Mouse (Mus musculus) left cerebral cortex, adult 9 months (tissue): ENCODE results near the gene Mrpl3.
"Not testable (repeated sequence)": the region's sequence is repeated elsewhere in the genome, so short reads cannot be mapped to it uniquely, and the experiment has no call there.

Experiments
- DNase-seq, 2 experiments: peaks; one replicate each; pipeline ENCODE4 v3.0.0; 2022; ENCODE audit warnings: low spot score in 2 of 2

The Mrpl3 gene

GRCm38 (mm10) chr9:105053147-105053557 lies at the start of gene Mrpl3:
TSS of gene Mrpl3 (plus strand) at chr9:105053239.
- peak; percentile 30 to 83 for DNase-seq

- DNase-seq, result peak in 1 of 2 experiments; percentile 16
Measured at GRCm38 (mm10) chr9:105010721-105011120, 42.3 kb upstream of the Mrpl3 start.

GRCm38 (mm10) chr9:105018186-105018585 lies 34.9 kb upstream of the Mrpl3 start:
- DNase-seq, result no peak

- no peak for DNase-seq
Measured at GRCm38 (mm10) chr9:105028311-105028710, 24.7 kb upstream of the Mrpl3 start.

GRCm38 (mm10) chr9:105032572-105032971 lies 20.5 kb upstream of the Mrpl3 start:
- DNase-seq, result no peak

- DNase-seq, result no peak
Measured at GRCm38 (mm10) chr9:105033641-105034040, 19.4 kb upstream of the Mrpl3 start.

- no peak for DNase-seq
Measured at GRCm38 (mm10) chr9:105037847-105038246, 15.2 kb upstream of the Mrpl3 start.

- DNase-seq, result no peak
Measured at GRCm38 (mm10) chr9:105046014-105046413, 7.0 kb upstream of the Mrpl3 start.

GRCm38 (mm10) chr9:105048351-105048750 lies 4.7 kb upstream of the Mrpl3 start:
- peak; percentile 60 to 76 for DNase-seq

GRCm38 (mm10) chr9:105049636-105050035 lies 3.4 kb upstream of the Mrpl3 start:
- DNase-seq, result no peak

GRCm38 (mm10) chr9:105050257-105050656 lies 2.8 kb upstream of the Mrpl3 start:
- no peak for DNase-seq

- DNase-seq, result no peak
Measured at GRCm38 (mm10) chr9:105053812-105054211, 773 bp downstream of the Mrpl3 start.

- DNase-seq, result no peak
Measured at GRCm38 (mm10) chr9:105069106-105069505, 16.1 kb downstream of the Mrpl3 start.

GRCm38 (mm10) chr9:105072991-105073748 lies 20.1 kb downstream of the Mrpl3 start:
- DNase-seq, result no peak

GRCm38 (mm10) chr9:105074851-105075250 lies 21.8 kb downstream of the Mrpl3 start:
- DNase-seq, result no peak

GRCm38 (mm10) chr9:105076756-105077424 lies 23.9 kb downstream of the Mrpl3 start:
- no peak for DNase-seq

GRCm38 (mm10) chr9:105078460-105078859 lies 25.4 kb downstream of the Mrpl3 start:
- DNase-seq, result no peak

- DNase-seq, result no peak
Measured at GRCm38 (mm10) chr9:105080246-105080645, 27.2 kb downstream of the Mrpl3 start.

GRCm38 (mm10) chr9:105100807-105101570 lies 48.0 kb downstream of the Mrpl3 start:
- DNase-seq, result no peak

GRCm38 (mm10) chr9:105101911-105102310 lies 48.9 kb downstream of the Mrpl3 start:
- peak in 1 of 2 experiments; percentile 17 for DNase-seq

- DNase-seq, result no peak
Measured at GRCm38 (mm10) chr9:105103893-105104292, 50.9 kb downstream of the Mrpl3 start.

GRCm38 (mm10) chr9:105125206-105125605 lies 72.2 kb downstream of the Mrpl3 start:
- DNase-seq, result not testable (repeated sequence)
